Mouse (Mus musculus) forebrain, embryonic 12.5 days (tissue): ENCODE results near the gene Stat5b. TPM values are rescaled to one million over a fixed set of nuclear protein-coding genes. Genes with fewer than 3 reads are reported as not detected.

Experiments
- ATAC-seq: fragments of 200-750 bp; cut with Nextera tagmentation; 2 replicates; pipeline ENCODE4 v1.8.0; 2017; ENCODE audit warnings: moderate TSS enrichment; ENCODE audit not compliant: low FRiP score
- H3K27ac ChIP-seq: fragments of 300-500 bp; sonication (generic); 2 replicates; pipeline ENCODE4 v1.5.1; 2016; ENCODE audit warnings: mild to moderate bottlenecking
- H3K27me3 ChIP-seq: fragments of 300-500 bp; sonication (generic); 2 replicates; pipeline ENCODE4 v1.6.1; 2016; ENCODE audit warnings: mild to moderate bottlenecking
- H3K36me3 ChIP-seq: fragments of 300-500 bp; sonication (generic); replicated peaks from 2 replicates; pipeline ENCODE4 v1.6.1; 2016; ENCODE audit warnings: mild to moderate bottlenecking
- H3K4me1 ChIP-seq: fragments of 300-500 bp; sonication (generic); 2 replicates; pipeline ENCODE4 v1.6.1; 2016
- H3K4me2 ChIP-seq: fragments of 300-500 bp; sonication (generic); 2 replicates; pipeline ENCODE4 v1.6.1; 2016; ENCODE audit warnings: mild to moderate bottlenecking, moderate library complexity
- H3K4me3 ChIP-seq: fragments of 300-500 bp; sonication (generic); replicated peaks from 2 replicates; pipeline ENCODE4 v1.5.1; 2016; ENCODE audit warnings: mild to moderate bottlenecking
- H3K9ac ChIP-seq: fragments of 300-500 bp; sonication (generic); 2 replicates; pipeline ENCODE4 v1.6.1; 2016; ENCODE audit warnings: mild to moderate bottlenecking
- H3K9me3 ChIP-seq: fragments of 300-500 bp; sonication (generic); 2 replicates; pipeline ENCODE4 v1.6.1; 2016
- WGBS: fragments of 180-500 bp; shearing (Covaris S2); methylation state at CpG from one replicate; pipeline ENCODE4 v1.1.7; 2016; 5-methylcytosine and 5-hydroxymethylcytosine counted together
- polyA plus RNA-seq: library from polyadenylated mRNA; unstranded; fragments of >200 nt; fragmentation: Nextera tagmentation; extraction: Ambion mirVana; gene quantifications from 2 replicates; pipeline ENCODE4 v1.2.1, GENCODE M21; 2016

Stat5b gene
- polyA plus RNA-seq = 16.6 and 17.3 TPM in 2 replicates

GRCm38 (mm10) chr11:100850038-100850777, at the start of gene Stat5b:
Stat5b (minus strand) TSS chr11:100850724.
- peak within 1 kb of the TSS; percentile 87 for H3K9ac ChIP-seq
- no peaks in the 10 kb centered on the region for H3K36me3 ChIP-seq
- under 1% methylated on average over 78 of the region's 104 CpGs for WGBS
- peak within 1 kb of the TSS; percentile 72 for H3K27ac ChIP-seq
- no peaks in the 10 kb centered on the region for H3K9me3 ChIP-seq
- H3K4me3 ChIP-seq = peak within 1 kb of the TSS; percentile 80
- peaks cover 22% of the 10 kb centered on the region for H3K4me1 ChIP-seq
- H3K27me3 ChIP-seq = peaks cover 33% of the 10 kb centered on the region; the same call in 1 of the 2 replicates
- H3K4me2 ChIP-seq = peak within 1 kb of the TSS; percentile 80
- ATAC-seq = peak; percentile 86

DNA sequence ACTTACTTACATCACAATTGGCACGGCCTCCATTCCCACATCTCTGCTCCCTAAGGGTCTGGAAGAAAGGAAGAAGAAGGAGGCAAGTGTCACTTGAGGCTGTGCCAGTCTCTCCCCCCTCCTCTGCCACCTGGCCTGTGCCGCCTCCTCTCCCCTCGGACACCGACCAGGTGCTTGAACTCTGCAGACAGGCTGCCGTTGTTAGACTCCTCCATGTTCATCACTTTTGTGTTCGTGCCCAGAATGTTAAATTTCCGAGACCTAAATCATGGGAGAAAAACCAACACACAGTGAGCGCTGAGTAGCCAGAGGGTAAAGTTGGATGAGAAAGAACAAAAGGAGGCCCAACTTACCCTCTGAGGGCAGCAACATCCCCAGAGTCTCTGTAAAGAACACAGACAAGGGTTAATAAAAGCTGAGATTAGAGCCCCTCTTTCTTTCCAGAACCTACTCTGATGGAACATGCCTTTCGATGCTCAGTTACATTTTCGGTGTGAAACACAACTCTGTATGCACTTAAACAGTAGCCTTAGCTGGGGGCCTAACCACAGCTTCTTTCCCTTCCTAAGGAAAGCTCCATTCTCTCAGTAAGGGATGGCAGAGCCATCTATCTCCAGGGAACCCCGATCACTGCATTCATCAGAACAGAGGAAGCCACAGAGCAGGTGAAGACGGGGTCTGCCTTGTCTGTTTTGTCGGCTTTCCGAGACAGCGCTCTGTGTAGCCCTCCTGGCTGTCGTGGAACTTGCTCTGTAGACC, 48.1 kb upstream of the Stat5b start:
- H3K36me3 ChIP-seq = peaks cover 17% of the 10 kb centered on the region
- H3K27me3 ChIP-seq = no peaks in the 10 kb centered on the region
- no peak overlapping the region for H3K27ac ChIP-seq
- 65% methylated on average over 16 of the region's 16 CpGs for WGBS
- no peak for ATAC-seq
- H3K9me3 ChIP-seq = peaks cover 5% of the 10 kb centered on the region; the same call in 1 of the 2 replicates
- no peak overlapping the region for H3K4me3 ChIP-seq
- no peak overlapping the region for H3K4me2 ChIP-seq
- peak overlapping the region; percentile 17; the same call in 1 of the 2 replicates for H3K9ac ChIP-seq
- peaks cover 14% of the 10 kb centered on the region for H3K4me1 ChIP-seq

DNA sequence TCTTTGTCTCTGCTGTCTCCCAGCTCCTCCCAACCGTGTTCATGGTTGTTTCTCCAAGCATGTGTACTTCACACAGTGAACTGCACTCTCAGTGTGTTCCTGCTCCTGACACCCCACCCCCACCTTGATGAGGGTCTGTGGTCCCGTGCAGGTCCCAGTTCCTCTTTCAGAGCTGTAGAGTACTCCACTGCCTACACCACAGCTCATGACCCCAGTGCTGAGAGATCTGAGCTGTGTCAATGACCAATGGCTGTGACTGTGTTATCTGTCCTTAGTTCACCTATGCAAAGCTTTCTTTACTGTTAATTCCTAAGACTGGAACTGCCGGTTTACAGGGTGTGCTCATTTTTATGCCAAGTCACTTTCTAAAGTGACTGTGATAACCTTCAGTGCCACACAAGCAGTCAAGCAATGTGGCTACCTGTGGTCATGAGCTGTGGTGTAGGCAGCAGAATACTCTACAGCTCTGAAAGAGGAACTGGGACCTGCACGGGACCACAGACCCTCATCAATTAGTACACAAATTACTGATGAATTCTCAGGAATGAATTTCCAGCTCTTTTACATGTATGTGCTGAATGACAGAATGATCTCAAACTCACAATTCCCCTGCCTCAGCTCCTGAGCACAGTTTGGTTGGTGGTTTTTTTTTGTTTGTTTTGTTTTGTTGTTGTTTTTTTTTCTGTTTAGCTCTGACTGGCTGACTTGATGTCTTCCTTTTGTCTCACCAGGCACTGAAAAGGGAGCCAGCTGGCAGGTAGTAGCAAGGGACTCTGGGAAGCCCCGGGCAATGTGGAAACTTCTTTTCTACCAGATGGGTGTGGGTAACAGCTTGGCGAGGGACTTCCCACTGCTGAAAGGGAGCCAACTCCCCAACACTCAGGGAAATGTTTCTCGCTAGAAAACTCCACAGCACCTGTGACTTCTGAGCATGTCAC, 47.0 kb upstream of the Stat5b start:
- H3K9ac ChIP-seq = no peak overlapping the region
- no peak overlapping the region for H3K4me2 ChIP-seq
- peaks cover 14% of the 10 kb centered on the region for H3K4me1 ChIP-seq
- peaks cover 11% of the 10 kb centered on the region for H3K36me3 ChIP-seq
- 79% methylated on average over 7 of the region's 7 CpGs for WGBS
- H3K27ac ChIP-seq = 0 out of 2 replicates have a peak overlapping the region, but pooled peaks have one; percentile 38
- ATAC-seq = no peak
- peaks cover 5% of the 10 kb centered on the region; the same call in 1 of the 2 replicates for H3K9me3 ChIP-seq
- H3K4me3 ChIP-seq = no peak overlapping the region
- no peaks in the 10 kb centered on the region for H3K27me3 ChIP-seq

DNA sequence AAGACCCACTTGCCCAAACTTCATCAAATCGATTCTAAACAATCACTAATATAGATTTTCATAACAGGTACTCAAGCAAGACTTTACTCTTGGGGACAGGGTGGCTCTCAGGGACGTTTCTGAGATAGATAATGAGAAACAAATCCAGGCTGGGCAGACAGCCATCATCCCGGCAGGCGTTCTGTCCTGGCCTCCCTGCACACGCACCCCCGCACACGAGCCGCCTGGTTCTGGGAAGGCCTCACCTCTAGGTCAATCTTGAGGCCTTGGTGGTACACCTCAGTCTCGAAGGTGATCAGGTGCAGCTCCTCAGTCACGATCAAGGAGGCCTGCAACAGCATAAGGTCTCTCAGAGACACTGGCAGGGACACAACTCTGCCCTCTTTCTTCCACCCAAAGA, 45.6 kb upstream of the Stat5b start:
- H3K4me2 ChIP-seq = no peak overlapping the region
- H3K9ac ChIP-seq = no peak overlapping the region
- H3K27ac ChIP-seq = no peak overlapping the region
- H3K4me3 ChIP-seq = no peak overlapping the region
- no peaks in the 10 kb centered on the region for H3K9me3 ChIP-seq
- 78% methylated on average over 10 of the region's 10 CpGs for WGBS
- no peak for ATAC-seq
- peaks cover 4% of the 10 kb centered on the region; the same call in 1 of the 2 replicates for H3K36me3 ChIP-seq
- no peaks in the 10 kb centered on the region for H3K27me3 ChIP-seq
- peaks cover 14% of the 10 kb centered on the region for H3K4me1 ChIP-seq

DNA sequence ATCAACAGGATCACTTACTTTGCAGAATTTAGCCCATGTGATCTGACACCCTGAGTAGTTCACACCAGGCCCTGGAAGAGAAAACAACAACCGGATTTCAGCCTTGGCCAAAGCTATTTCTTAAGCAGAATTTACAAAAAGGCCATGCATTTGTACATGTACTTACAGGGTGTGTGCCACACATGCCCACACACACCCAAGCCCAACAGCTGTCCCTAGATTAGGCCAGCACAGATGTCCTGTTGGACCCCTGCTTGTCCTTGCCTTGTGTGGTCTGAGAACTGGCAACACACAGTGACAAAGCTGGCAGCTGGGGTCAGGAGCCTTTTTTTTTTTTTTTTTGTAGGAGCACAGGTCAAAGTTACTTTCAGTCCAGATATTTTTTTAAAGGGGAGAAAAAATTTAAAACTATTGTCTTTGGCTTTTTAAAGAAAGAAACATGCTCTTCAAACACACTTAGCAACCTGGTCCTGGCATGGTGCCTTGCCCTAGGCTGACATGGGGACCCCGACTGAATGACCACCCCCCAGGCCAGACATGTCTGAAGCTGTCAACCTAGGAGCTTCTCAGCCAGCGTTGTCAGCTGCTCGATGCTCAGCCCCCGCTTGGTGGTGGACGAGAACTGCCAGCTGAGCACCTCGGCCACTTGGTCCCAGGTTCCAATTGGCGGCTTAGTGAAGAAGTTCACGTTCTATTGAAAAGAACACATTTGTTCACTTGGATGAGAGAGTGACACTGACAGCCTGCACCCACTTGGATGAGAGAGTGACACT, 43.8 kb upstream of the Stat5b start:
- Histone ChIP-seq H3K36me3 (peaks cover 5% of the 10 kb centered on the region; the same call in 1 of the 2 replicates), H3K4me3 (no peak overlapping the region), H3K4me1 (peaks cover 14% of the 10 kb centered on the region), H3K9me3 (no peaks in the 10 kb centered on the region), H3K9ac (no peak overlapping the region), H3K27ac (no peak overlapping the region), H3K4me2 (no peak overlapping the region), H3K27me3 (no peaks in the 10 kb centered on the region)
- no peak for ATAC-seq
- 77% methylated on average over 9 of the region's 9 CpGs for WGBS

- 11% methylated on average over 9 of the region's 9 CpGs for WGBS
These were observed 43.0 kb upstream of the Stat5b start for GRCm38 (mm10) chr11:100893482-100893881.

GRCm38 (mm10) chr11:100892435-100892834, 41.9 kb upstream of the Stat5b start:
- Histone ChIP-seq H3K4me3 (no peak overlapping the region), H3K4me2 (no peak overlapping the region)

More at GRCm38 (mm10) chr11:100893482-100893881, 43.0 kb upstream of the Stat5b start:
- H3K36me3 ChIP-seq = peaks cover 9% of the 10 kb centered on the region; the same call in 1 of the 2 replicates
- H3K27me3 ChIP-seq = no peaks in the 10 kb centered on the region
- no peaks in the 10 kb centered on the region for H3K9me3 ChIP-seq
- no peak overlapping the region for H3K9ac ChIP-seq
- peaks cover 8% of the 10 kb centered on the region for H3K4me1 ChIP-seq
- no peak overlapping the region for H3K4me3 ChIP-seq
- no peak overlapping the region; the same call in 1 of the 2 replicates for H3K4me2 ChIP-seq
- peak; percentile 58; the same call in 1 of the 2 replicates for ATAC-seq
- no peak overlapping the region for H3K27ac ChIP-seq

GRCm38 (mm10) chr11:100891256-100892123, 41.0 kb upstream of the Stat5b start:
- Histone ChIP-seq H3K4me1 (no peaks in the 10 kb centered on the region), H3K9ac (no peak overlapping the region), H3K27me3 (no peaks in the 10 kb centered on the region), H3K36me3 (peaks cover 6% of the 10 kb centered on the region; the same call in 1 of the 2 replicates), H3K9me3 (no peaks in the 10 kb centered on the region), H3K4me2 (no peak overlapping the region), H3K4me3 (no peak overlapping the region), H3K27ac (no peak overlapping the region; the same call in 1 of the 2 replicates)
- no peak for ATAC-seq
- WGBS = 73% methylated on average over 15 of the region's 15 CpGs

More at GRCm38 (mm10) chr11:100892435-100892834, 41.9 kb upstream of the Stat5b start:
- H3K27me3 ChIP-seq = no peaks in the 10 kb centered on the region
- 92% methylated on average over 4 of the region's 5 CpGs for WGBS
- no peak for ATAC-seq
- no peak overlapping the region for H3K27ac ChIP-seq
- no peaks in the 10 kb centered on the region for H3K9me3 ChIP-seq
- H3K36me3 ChIP-seq = peaks cover 6% of the 10 kb centered on the region; the same call in 1 of the 2 replicates
- H3K4me1 ChIP-seq = no peaks in the 10 kb centered on the region
- H3K9ac ChIP-seq = no peak overlapping the region

GRCm38 (mm10) chr11:100890481-100890880, 40.0 kb upstream of the Stat5b start:
- 85% methylated on average over 6 of the region's 6 CpGs for WGBS
- no peak for ATAC-seq
- no peak overlapping the region for H3K27ac ChIP-seq

GRCm38 (mm10) chr11:100888348-100888820, 37.9 kb upstream of the Stat5b start:
- H3K4me2 ChIP-seq = no peak overlapping the region
- no peaks in the 10 kb centered on the region for H3K27me3 ChIP-seq
- H3K27ac ChIP-seq = no peak overlapping the region
- H3K36me3 ChIP-seq = peaks cover 6% of the 10 kb centered on the region; the same call in 1 of the 2 replicates
- H3K9ac ChIP-seq = no peak overlapping the region
- no peaks in the 10 kb centered on the region for H3K4me1 ChIP-seq
- H3K4me3 ChIP-seq = no peak overlapping the region
- H3K9me3 ChIP-seq = no peaks in the 10 kb centered on the region
- WGBS = 78% methylated on average over 10 of the region's 10 CpGs
- no peak for ATAC-seq

More at GRCm38 (mm10) chr11:100890481-100890880, 40.0 kb upstream of the Stat5b start:
- Histone ChIP-seq H3K4me3 (no peak overlapping the region), H3K4me2 (no peak overlapping the region), H3K4me1 (no peaks in the 10 kb centered on the region), H3K9me3 (no peaks in the 10 kb centered on the region), H3K36me3 (peaks cover 6% of the 10 kb centered on the region; the same call in 1 of the 2 replicates), H3K9ac (no peak overlapping the region), H3K27me3 (no peaks in the 10 kb centered on the region)
